Mouse (Mus musculus) cortical plate, adult 2 months (tissue): Measurements from ENCODE around the gene Sulf2. TPM values are rescaled to one million over a fixed set of nuclear protein-coding genes. Genes with fewer than 3 reads are reported as not detected.

Experiments used
- H3K27ac ChIP-seq: fragments of 200-500 bp; 2 replicates; pipeline ENCODE4 v1.5.1; 2012; ENCODE audit warnings: low read length, control low read depth, inconsistent platforms; ENCODE audit not compliant: insufficient read depth
- H3K4me1 ChIP-seq: fragments of 200-500 bp; 2 replicates; pipeline ENCODE4 v1.6.1; 2011; ENCODE audit warnings: low read length; ENCODE audit not compliant: control insufficient read depth, insufficient read depth
- H3K4me3 ChIP-seq: fragments of 200-500 bp; 2 replicates; pipeline ENCODE4 v1.5.1; 2011; ENCODE audit warnings: mild to moderate bottlenecking, low read length, control low read depth; ENCODE audit not compliant: insufficient read depth
- CTCF ChIP-seq: fragments of 200-500 bp; IDR thresholded peaks from 2 replicates; pipeline ENCODE4 v1.5.1; 2011; ENCODE audit warnings: mild to moderate bottlenecking, control low read depth, low read length; ENCODE audit not compliant: insufficient read depth; ENCODE audit errors: extremely low read depth
- POLR2A ChIP-seq: fragments of 200-500 bp; IDR thresholded peaks from 2 replicates; pipeline ENCODE4 v1.6.1; 2011; ENCODE audit warnings: mild to moderate bottlenecking, low read length, control low read depth; ENCODE audit not compliant: insufficient read depth; ENCODE audit errors: extremely low read depth
- polyA plus RNA-seq: library from polyadenylated mRNA; depleted of rRNA; stranded (reverse); fragments of >200 nt; gene quantifications from 2 replicates; pipeline ENCODE4 v1.2.3, GENCODE M21; 2012

The Sulf2 gene
- polyA plus RNA-seq, 1 experiment: 69.5 TPM

- no peak for TF ChIP-seq CTCF
- no peak for TF ChIP-seq POLR2A
- no peak overlapping the region for H3K4me3 ChIP-seq
- H3K4me1 ChIP-seq: peaks cover 6% of the 10 kb centered on the region
- no peak overlapping the region for H3K27ac ChIP-seq
Measured at GRCm38 (mm10) chr2:166150584-166150983, 4.9 kb downstream of the Sulf2 start.

GRCm38 (mm10) chr2:166149482-166149881 lies 6.0 kb downstream of the Sulf2 start:
- no peak overlapping the region for H3K4me3 ChIP-seq
- TF ChIP-seq CTCF (no peak), POLR2A (no peak)
- H3K27ac ChIP-seq: no peak overlapping the region
- H3K4me1 ChIP-seq: peaks cover 6% of the 10 kb centered on the region

- H3K4me3 ChIP-seq: no peak overlapping the region
- no peak for TF ChIP-seq POLR2A
- no peak for TF ChIP-seq CTCF
- H3K4me1 ChIP-seq: peaks cover 6% of the 10 kb centered on the region
- H3K27ac ChIP-seq: no peak overlapping the region
Measured at GRCm38 (mm10) chr2:166148672-166149332, 6.7 kb downstream of the Sulf2 start.

GRCm38 (mm10) chr2:166147930-166148651 lies 7.4 kb downstream of the Sulf2 start:
- H3K27ac ChIP-seq: no peak overlapping the region
- TF ChIP-seq POLR2A (no peak), CTCF (no peak)
- H3K4me3 ChIP-seq: no peak overlapping the region
- H3K4me1 ChIP-seq: peaks cover 6% of the 10 kb centered on the region

GRCm38 (mm10) chr2:166146446-166146845 lies 9.0 kb downstream of the Sulf2 start:
- H3K4me1 ChIP-seq: peaks cover 8% of the 10 kb centered on the region
- TF ChIP-seq POLR2A: no peak
- TF ChIP-seq CTCF: no peak
- H3K4me3 ChIP-seq: no peak overlapping the region
- H3K27ac ChIP-seq: no peak overlapping the region

- Histone ChIP-seq H3K27ac (no peak overlapping the region), H3K4me3 (no peak overlapping the region), H3K4me1 (peaks cover 4% of the 10 kb centered on the region)
- TF ChIP-seq CTCF (no peak), POLR2A (no peak)
Measured at GRCm38 (mm10) chr2:166145031-166145430, 10.4 kb downstream of the Sulf2 start.

- no peak overlapping the region for H3K27ac ChIP-seq
- H3K4me3 ChIP-seq: no peak overlapping the region
- no peak for TF ChIP-seq CTCF
- no peak for TF ChIP-seq POLR2A
- peaks cover 4% of the 10 kb centered on the region; the same call in 1 of the 2 replicates for H3K4me1 ChIP-seq
Measured at GRCm38 (mm10) chr2:166143871-166144270, 11.6 kb downstream of the Sulf2 start.

- no peak for TF ChIP-seq CTCF
- TF ChIP-seq POLR2A: no peak
- Histone ChIP-seq H3K27ac (peak overlapping the region; percentile 32; the same call in 1 of the 2 replicates), H3K4me1 (peaks cover 4% of the 10 kb centered on the region; the same call in 1 of the 2 replicates), H3K4me3 (no peak overlapping the region)
Measured at GRCm38 (mm10) chr2:166142561-166143112, 12.8 kb downstream of the Sulf2 start.

GRCm38 (mm10) chr2:166141910-166142309 lies 13.6 kb downstream of the Sulf2 start:
- H3K27ac ChIP-seq: no peak overlapping the region
- H3K4me3 ChIP-seq: no peak overlapping the region
- TF ChIP-seq CTCF: no peak
- TF ChIP-seq POLR2A: no peak
- peaks cover 4% of the 10 kb centered on the region; the same call in 1 of the 2 replicates for H3K4me1 ChIP-seq
